Mouse (Mus musculus) T-helper 17 cell (primary cell): ENCODE data around the gene Cyp2c39.
"Not testable (repeated sequence)": the region's sequence is repeated elsewhere in the genome, so short reads cannot be mapped to it uniquely, and the experiment has no call there.

Experiments
- in situ Hi-C, 2 experiments: fragments of 300-600 bp; cut with MboI, MseI; formaldehyde crosslinking; loops; 1 replicate in 1 of 2; 2 replicates in 1 of 2; pipeline ENCODE4 v1.15.1; 2025; ENCODE audit warnings: high pct_unique_total_duplicates in 2 of 2

Cyp2c39 gene

DNA sequence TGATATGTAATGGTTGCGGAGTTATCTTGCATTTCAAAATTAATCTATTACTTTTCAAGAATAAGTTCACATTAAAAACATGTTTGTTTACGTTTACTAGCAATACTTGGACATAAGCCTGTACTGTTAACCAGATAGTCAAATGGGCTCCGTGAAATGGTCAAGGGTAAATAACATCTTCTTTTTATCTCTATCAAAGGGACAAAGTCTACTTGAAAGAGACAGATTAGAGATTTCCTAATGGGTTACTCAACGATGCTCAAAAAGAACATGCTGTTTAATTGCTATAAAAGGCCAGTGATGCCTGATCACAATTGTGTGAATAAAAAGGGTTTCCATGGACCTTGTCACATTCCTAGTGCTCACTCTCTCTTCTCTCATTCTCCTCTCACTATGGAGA, at the start of gene Cyp2c39:
Gene Cyp2c39, plus strand, starts transcription at position 329 of the 400 bp plus-strand sequence.
- in situ Hi-C loops: no loop called here

DNA sequence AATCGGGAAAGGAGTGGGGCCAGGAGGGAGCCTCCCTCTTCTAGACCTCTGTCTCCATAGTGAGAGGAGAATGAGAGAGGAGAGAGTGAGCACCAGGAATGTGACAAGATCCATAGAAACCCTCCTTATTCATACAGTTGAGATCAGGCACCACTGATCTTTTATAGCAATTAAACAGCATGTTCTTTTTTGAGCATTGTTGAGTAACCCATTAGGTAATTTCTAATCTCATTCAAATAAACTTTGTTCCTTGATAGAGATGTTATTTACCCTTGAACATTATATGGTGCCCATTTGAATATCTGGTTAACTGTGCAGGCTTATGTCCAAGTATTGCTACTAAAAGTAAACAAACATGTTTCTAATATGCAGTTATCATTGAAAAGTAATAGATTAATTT, 47.7 kb upstream of the Cyp2c39 start, which contains the start of gene Cyp2c38:
Gene Cyp2c38, minus strand, starts transcription at position 135 of the 400 bp plus-strand sequence.
- in situ Hi-C loops: no loop called here

DNA sequence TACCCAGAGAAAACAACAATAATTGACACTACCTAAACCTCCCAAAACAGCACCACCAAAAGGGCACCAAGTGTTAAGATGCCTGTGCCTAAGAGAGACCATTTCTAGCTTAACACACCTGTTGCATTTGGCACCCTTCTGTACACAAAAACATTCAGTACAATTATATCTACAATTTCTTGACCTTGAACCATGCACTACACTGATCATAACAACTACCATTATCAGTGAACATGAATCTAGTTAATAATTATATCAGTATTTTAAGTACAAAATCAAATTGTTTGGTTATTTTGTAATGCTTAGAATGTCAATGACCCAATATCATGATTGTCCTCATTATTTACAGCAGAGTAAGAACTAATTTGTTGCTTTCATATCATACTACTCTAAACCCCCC, 46.7 kb upstream of the Cyp2c39 start:
- in situ Hi-C loops: no loop called here

DNA sequence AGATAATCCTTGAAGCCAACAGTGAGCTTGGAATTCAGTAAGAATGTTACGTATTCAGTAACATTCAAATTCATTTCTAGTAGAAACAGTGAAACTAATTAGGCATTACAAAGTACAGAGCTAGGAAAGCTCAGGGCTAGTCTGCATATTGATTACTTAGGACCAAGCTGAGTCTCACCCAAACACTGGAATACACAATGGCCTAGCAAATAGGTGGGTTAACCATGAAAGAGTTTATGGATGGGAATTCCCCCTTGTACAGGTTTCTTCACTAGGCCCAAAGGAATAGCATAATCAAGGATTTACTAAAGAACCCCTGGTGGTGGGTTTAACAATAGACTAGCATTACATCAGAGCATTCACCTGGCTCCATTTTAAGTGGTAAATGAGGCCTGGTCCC, 26.7 kb upstream of the Cyp2c39 start:
- in situ Hi-C loops: not testable (repeated sequence)

DNA sequence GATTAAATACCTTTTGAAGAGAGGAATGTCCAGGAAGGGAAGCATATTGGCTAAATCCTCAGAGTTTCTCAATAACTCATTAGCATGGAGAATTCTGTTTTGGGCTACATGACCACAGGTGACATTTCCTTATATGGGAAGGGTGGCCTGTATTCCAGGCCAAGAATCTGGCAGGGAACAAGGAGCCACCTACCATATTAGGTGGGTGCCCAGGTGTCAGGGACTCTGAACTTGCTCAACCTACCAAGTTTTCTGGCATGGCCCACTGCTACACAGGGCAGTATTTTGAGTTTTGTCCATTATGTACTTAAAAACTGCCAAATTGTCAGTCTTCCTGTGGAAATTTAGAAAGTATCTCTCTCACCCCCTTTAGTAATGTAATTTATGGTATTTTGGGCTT, 4.3 kb upstream of the Cyp2c39 start:
- in situ Hi-C loops: no loop called here

DNA sequence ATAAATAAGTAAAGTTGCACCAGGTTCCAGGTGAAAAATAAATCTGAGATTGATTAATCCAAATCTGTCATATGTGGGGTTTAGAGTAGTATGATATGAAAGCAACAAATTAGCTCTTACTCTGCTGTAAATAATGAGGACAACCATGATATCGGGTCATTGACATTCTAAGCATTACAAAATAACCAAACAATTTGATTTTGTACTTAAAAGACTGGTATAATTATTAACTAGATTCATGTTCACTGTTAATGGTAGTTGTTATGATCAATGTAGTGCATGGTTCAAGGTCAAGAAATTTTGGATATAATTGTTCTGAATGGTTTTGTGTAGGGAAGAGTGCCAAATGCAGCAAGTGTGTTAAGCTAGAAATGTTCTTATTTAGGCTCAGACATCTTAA, 1.1 kb upstream of the Cyp2c39 start:
- in situ Hi-C loops: no loop called here
